Mouse (Mus musculus): ENCODE measurements around the gene Kalrn. TPM values are rescaled to one million over a fixed set of nuclear protein-coding genes. Genes with fewer than 3 reads are reported as not detected.

Kalrn gene
- polyA plus RNA-seq, 1 experiment from 2014 or later = 19.3 TPM

DNA sequence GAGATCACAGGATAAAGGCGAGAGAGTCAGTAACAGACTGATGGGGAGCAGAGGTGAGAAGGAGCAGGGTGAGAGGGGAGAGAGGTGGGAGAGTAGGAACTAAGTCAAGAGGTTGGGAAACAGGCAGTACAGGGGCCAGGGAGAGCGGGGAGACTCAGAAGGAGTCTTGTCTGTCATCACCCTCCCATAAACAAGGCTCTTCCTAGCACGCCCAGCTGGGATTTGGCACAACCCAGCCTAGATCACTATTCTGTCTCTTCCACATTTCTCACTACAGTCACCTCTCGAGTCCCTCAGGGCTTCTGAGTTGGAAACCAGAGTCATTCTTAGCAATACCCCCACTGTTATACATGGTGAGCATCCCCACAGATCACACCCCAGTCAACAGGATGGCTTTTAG lies 390.1 kb downstream of the Kalrn start:
- Histone ChIP-seq H3K4me2 (no peak overlapping the region), H3K27me3 (replicated peaks) (no peaks in the 10 kb centered on the region), H3K27ac (no peak overlapping the region), H3K36me3 (peaks cover 3% of the 10 kb centered on the region; the same call in 1 of the 2 replicates), H3K9me3 (no peaks in the 10 kb centered on the region), H3K4me1 (no peaks in the 10 kb centered on the region), H3K4me3 (replicated peaks) (no peak overlapping the region), H3K9ac (no peak overlapping the region)
- 74% methylated on average over 4 of the region's 4 CpGs for WGBS
- no peak for ATAC-seq (ENCODE audit: insufficient read depth, low FRiP score, low read depth)

DNA sequence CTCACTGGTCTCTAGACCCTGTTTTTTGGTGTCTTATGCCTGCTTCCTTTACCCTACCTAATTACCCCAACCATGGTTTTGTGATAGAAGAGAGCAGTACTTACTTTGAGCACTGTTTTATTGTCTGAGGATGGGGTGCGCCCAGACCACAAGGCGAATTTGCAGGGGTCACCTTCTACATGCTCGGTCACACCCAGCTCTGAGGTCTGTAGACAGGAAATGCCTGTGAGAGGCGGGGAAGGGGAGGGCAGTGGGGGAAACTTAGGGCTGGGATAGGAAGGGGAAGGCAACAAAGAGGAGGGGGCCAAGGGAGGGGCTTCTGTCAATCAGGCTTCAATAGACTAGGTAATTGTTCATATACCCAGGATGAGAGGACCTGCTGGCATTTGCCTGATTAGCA lies 397.7 kb downstream of the Kalrn start:
- H3K27ac ChIP-seq = no peak overlapping the region
- no peaks in the 10 kb centered on the region for H3K27me3 ChIP-seq (replicated peaks)
- H3K4me3 ChIP-seq (replicated peaks) = no peak overlapping the region
- no peaks in the 10 kb centered on the region for H3K4me1 ChIP-seq
- no peaks in the 10 kb centered on the region for H3K9me3 ChIP-seq
- no peak overlapping the region for H3K9ac ChIP-seq
- H3K36me3 ChIP-seq = peaks cover 3% of the 10 kb centered on the region; the same call in 1 of the 2 replicates
- no peak for ATAC-seq (ENCODE audit: insufficient read depth, low FRiP score, low read depth)
- H3K4me2 ChIP-seq = no peak overlapping the region
- 88% methylated on average over 4 of the region's 4 CpGs for WGBS

DNA sequence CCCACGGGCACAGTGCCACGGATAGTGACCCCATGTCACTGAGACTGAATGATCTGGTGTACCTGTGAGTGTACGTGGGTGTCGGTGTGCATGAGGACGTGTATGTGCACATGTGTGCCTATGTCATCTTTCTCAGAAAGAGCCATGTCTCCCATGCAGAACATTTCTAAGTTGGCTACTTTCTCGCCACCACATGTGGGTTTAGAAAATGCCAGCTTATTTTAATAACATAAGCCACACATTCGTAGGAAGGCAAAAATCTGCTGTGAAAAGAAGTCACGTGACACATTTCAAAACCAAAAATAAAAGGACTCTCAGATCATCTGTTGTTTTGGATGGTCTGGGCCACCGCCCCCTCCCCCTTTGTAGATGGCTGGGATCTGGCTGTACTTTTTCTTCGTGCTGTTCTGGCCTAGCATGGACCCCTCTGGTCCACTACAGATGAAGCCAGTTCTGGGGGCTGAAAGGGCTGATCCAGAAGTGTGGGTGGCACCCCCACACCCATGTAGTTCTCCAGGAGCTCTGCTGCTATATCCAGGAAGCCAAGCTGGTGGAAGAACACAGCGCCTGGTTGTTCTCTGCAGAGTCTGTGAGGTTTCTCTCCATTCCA lies 400.7 kb downstream of the Kalrn start:
- no peaks in the 10 kb centered on the region for H3K9me3 ChIP-seq
- H3K9ac ChIP-seq = no peak overlapping the region
- no peak overlapping the region for H3K4me2 ChIP-seq
- H3K4me1 ChIP-seq = no peaks in the 10 kb centered on the region
- no peak for ATAC-seq (ENCODE audit: insufficient read depth, low FRiP score, low read depth)
- WGBS = 88% methylated on average over 11 of the region's 11 CpGs
- H3K4me3 ChIP-seq (replicated peaks) = no peak overlapping the region
- H3K27ac ChIP-seq = no peak overlapping the region
- H3K27me3 ChIP-seq (replicated peaks) = no peaks in the 10 kb centered on the region
- H3K36me3 ChIP-seq = peaks cover 3% of the 10 kb centered on the region; the same call in 1 of the 2 replicates

DNA sequence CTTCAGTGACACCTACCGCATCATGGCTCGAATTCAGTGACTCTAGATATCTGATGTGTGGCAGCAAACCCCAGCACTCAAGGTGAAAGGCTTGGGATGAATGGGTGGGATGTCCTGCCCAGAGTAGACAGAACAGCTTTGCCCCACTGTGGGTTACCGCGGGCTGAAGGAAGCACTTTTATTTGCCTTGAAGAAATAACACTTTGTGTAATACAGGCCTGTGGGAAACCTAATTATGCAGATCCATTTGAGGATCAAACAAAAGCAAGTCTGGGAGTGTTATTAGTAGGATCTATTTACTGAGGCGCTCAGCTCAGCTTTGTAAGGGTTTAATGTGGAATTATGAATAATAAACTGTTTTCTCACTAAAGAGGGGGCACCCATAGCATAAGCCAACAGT lies 406.3 kb downstream of the Kalrn start:
- H3K9ac ChIP-seq = no peak overlapping the region
- H3K4me2 ChIP-seq = no peak overlapping the region
- no peaks in the 10 kb centered on the region for H3K9me3 ChIP-seq
- 79% methylated on average over 5 of the region's 5 CpGs for WGBS
- no peaks in the 10 kb centered on the region for H3K27me3 ChIP-seq (replicated peaks)
- H3K4me1 ChIP-seq = no peaks in the 10 kb centered on the region
- no peaks in the 10 kb centered on the region for H3K36me3 ChIP-seq
- no peak overlapping the region for H3K27ac ChIP-seq
- H3K4me3 ChIP-seq (replicated peaks) = no peak overlapping the region
- no peak for ATAC-seq (ENCODE audit: insufficient read depth, low FRiP score, low read depth)

DNA sequence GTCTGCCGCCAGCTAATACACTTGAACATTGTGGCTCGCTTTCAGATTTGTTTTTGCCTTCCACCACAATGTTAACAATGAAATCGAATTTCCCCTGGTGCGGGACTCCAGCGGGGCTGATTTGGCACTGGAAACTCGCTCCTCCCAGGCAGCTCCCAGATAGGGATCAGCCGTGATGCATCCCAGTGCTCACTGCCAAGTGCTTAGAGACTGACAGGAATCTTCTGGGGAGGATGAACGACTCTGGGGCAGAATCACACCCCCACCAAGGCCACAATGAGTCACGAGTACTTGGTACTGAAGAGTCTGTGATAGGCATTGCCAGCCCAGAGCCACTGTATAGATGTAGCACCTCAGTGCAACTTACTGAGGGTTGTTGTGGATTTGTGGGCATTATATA lies 410.2 kb downstream of the Kalrn start:
- no peaks in the 10 kb centered on the region for H3K27me3 ChIP-seq (replicated peaks)
- no peak overlapping the region for H3K4me2 ChIP-seq
- H3K9me3 ChIP-seq = no peaks in the 10 kb centered on the region
- WGBS = 62% methylated on average over 9 of the region's 9 CpGs
- H3K36me3 ChIP-seq = no peaks in the 10 kb centered on the region
- ATAC-seq (ENCODE audit: insufficient read depth, low FRiP score, low read depth) = no peak
- H3K9ac ChIP-seq = no peak overlapping the region
- no peaks in the 10 kb centered on the region for H3K4me1 ChIP-seq
- H3K4me3 ChIP-seq (replicated peaks) = no peak overlapping the region
- H3K27ac ChIP-seq = no peak overlapping the region

DNA sequence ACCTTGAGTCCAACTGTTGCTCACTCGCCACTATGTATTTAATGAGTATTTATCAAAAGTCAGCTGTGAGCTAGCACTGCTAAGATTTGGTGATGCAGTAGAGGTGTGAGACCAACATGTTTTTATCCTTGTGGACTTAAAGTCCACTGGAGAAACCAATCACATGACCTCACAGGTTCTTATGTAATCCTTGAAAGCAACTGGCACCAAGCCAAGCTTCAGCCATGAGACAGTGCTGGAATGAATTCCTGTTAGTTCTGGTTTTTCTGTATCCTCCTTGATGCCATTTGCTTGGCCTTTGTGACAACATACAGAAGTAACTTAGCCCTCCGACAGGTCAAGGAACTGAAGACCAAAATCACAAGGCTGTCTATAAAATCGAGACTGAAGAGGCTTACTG lies 413.8 kb downstream of the Kalrn start:
- H3K4me2 ChIP-seq = no peak overlapping the region
- H3K4me1 ChIP-seq = no peaks in the 10 kb centered on the region
- no peak overlapping the region for H3K4me3 ChIP-seq (replicated peaks)
- ATAC-seq (ENCODE audit: insufficient read depth, low FRiP score, low read depth) = no peak
- no peak overlapping the region for H3K27ac ChIP-seq
- no peak overlapping the region for H3K9ac ChIP-seq
- no peaks in the 10 kb centered on the region for H3K36me3 ChIP-seq
- 84% methylated on average over 3 of the region's 3 CpGs for WGBS
- H3K27me3 ChIP-seq (replicated peaks) = no peaks in the 10 kb centered on the region
- H3K9me3 ChIP-seq = no peaks in the 10 kb centered on the region

DNA sequence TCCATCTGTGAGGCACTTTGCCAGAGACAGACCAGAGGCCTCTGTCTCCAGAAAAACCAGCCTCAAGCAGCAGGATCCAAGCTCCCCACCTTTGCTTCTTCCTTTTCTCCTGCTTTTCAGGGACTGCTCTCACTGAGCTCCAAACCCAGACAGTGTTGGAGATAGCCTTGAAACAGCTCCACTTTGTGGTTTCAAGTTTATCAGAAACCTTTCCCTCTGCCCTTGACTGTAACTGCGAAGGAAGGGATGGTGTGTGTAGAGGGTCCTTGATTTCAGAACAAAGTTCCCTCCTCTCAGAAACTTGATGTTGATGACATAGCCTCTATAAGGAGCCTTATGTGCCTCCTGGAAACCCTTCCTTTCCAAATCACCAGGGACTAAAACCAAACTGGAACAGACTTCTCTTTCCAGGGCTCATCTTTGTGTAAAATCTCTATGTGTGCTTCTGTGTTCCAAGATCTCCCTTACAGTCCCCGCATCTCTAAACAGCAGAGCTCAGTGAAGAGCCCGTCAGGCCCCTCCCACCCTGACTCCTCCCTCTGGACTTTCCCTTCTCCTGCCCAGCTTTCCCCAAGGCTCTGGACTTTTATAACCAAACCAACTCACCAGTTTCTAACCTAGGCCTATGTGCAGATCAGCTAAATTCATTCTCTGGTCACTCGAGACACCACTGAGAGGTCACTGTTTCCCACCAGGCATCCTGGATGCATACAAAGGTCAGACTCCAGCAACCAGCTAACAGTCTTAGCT lies 415.8 kb downstream of the Kalrn start:
- no peak overlapping the region for H3K9ac ChIP-seq
- no peak overlapping the region for H3K27ac ChIP-seq
- H3K27me3 ChIP-seq (replicated peaks) = no peaks in the 10 kb centered on the region
- WGBS = 53% methylated on average over 4 of the region's 4 CpGs
- no peak overlapping the region for H3K4me2 ChIP-seq
- H3K9me3 ChIP-seq = no peaks in the 10 kb centered on the region
- no peaks in the 10 kb centered on the region for H3K36me3 ChIP-seq
- no peak for ATAC-seq (ENCODE audit: insufficient read depth, low FRiP score, low read depth)
- no peaks in the 10 kb centered on the region for H3K4me1 ChIP-seq
- H3K4me3 ChIP-seq (replicated peaks) = no peak overlapping the region

DNA sequence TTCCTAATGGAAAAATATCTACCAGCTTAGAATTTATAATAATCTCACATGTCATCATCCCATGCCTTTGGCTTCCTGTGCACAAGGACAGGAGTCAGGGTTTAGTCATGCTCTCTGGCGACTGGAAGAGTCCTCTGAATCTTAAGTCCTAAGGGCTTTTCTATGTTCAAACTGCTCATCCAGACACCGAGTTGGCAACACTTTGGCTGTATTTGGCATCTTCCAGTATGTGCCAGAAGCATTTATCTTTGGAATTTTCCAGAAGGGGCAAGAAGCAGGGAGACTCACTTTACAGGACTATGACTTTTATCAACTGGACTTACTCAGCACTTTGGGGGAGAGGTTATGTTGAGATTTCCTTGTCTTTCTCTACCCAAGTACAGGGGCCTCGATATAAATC lies 417.6 kb downstream of the Kalrn start:
- Histone ChIP-seq H3K27me3 (replicated peaks) (no peaks in the 10 kb centered on the region), H3K4me1 (no peaks in the 10 kb centered on the region), H3K27ac (no peak overlapping the region), H3K9me3 (no peaks in the 10 kb centered on the region), H3K4me3 (replicated peaks) (no peak overlapping the region), H3K36me3 (no peaks in the 10 kb centered on the region), H3K9ac (no peak overlapping the region), H3K4me2 (no peak overlapping the region)
- 84% methylated on average over 3 of the region's 3 CpGs for WGBS
- ATAC-seq (ENCODE audit: insufficient read depth, low FRiP score, low read depth) = no peak

DNA sequence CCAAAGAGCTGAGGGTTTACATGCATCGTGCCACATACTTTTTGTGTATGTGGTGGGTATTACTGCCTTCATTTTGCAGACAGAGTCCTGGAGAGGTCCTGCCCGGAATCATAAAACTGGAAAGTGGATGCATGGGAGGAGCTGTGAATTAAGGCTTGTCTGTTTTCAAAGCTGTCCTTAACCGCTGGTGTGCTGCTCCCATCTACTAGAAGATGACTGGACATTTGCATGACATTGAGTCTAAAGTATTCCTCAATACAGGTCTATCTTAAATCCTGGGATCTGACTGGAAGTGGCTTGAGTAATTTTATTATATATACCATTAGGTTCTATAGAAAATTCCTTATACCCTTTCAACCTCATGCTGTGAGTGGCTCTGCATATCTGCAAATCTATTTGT lies 418.4 kb downstream of the Kalrn start:
- H3K4me1 ChIP-seq = no peaks in the 10 kb centered on the region
- no peak for ATAC-seq (ENCODE audit: insufficient read depth, low FRiP score, low read depth)
- no peak overlapping the region for H3K4me2 ChIP-seq
- no peak overlapping the region for H3K9ac ChIP-seq
- no peak overlapping the region for H3K4me3 ChIP-seq (replicated peaks)
- no peaks in the 10 kb centered on the region for H3K9me3 ChIP-seq
- no peak overlapping the region for H3K27ac ChIP-seq
- no peaks in the 10 kb centered on the region for H3K27me3 ChIP-seq (replicated peaks)
- H3K36me3 ChIP-seq = no peaks in the 10 kb centered on the region
- 91% methylated on average over 3 of the region's 3 CpGs for WGBS

DNA sequence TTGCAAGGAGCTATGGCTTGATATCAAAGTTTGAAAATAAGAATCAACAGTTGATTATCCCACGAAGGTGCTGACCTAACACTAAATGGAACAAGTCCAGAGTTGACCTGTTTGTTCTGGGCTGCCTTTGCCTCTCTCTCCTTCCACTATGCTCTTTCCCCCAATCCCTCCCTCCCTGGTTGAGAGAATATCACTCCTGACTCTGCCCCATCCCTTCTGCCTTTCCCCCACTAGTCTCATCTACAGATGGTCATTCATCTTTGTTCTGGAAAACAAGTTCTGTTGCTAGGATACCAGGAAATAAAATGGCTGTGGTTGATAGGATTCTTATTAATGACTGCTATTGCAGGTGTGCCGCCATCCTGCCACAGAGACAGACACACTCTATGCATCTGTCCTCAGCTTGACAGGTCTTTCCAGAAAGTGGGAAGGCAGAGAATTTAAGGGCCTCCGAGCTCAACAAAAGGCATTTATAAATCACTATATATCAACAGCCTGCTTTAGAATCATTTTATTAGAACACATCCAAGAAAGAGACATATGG lies 421.7 kb downstream of the Kalrn start:
- H3K4me1 ChIP-seq = no peaks in the 10 kb centered on the region
- H3K36me3 ChIP-seq = no peaks in the 10 kb centered on the region
- no peaks in the 10 kb centered on the region for H3K9me3 ChIP-seq
- no peaks in the 10 kb centered on the region for H3K27me3 ChIP-seq (replicated peaks)
- H3K4me3 ChIP-seq (replicated peaks) = no peak overlapping the region
- no peak overlapping the region for H3K9ac ChIP-seq
- H3K27ac ChIP-seq = no peak overlapping the region
- H3K4me2 ChIP-seq = no peak overlapping the region
- ATAC-seq (ENCODE audit: insufficient read depth, low FRiP score, low read depth) = no peak
- 60% methylated on average over 3 of the region's 3 CpGs for WGBS

DNA sequence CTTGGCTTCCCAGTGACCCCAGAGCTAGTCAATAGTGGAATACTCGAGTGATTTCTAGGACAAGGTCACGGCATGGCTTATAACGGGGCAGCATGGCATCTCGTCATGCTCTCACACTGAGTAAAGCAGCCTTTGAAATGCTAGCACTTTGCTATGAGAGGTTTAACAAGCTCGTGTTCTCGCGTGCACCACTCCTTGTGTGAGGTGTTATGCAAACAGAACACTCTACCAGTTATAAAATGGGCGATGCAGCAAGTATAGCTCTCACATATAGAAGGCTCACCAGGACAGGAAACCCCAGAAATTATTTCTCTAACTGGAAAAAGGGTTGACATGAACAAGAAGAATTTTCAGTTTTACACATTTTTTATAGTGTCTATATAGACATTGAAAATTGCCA lies 431.7 kb downstream of the Kalrn start:
- Histone ChIP-seq H3K4me3 (replicated peaks) (no peak overlapping the region), H3K9ac (no peak overlapping the region), H3K4me1 (no peaks in the 10 kb centered on the region), H3K27ac (no peak overlapping the region), H3K36me3 (no peaks in the 10 kb centered on the region), H3K4me2 (no peak overlapping the region), H3K9me3 (no peaks in the 10 kb centered on the region), H3K27me3 (replicated peaks) (no peaks in the 10 kb centered on the region)
- 81% methylated on average over 8 of the region's 8 CpGs for WGBS
- ATAC-seq (ENCODE audit: insufficient read depth, low FRiP score, low read depth) = no peak

DNA sequence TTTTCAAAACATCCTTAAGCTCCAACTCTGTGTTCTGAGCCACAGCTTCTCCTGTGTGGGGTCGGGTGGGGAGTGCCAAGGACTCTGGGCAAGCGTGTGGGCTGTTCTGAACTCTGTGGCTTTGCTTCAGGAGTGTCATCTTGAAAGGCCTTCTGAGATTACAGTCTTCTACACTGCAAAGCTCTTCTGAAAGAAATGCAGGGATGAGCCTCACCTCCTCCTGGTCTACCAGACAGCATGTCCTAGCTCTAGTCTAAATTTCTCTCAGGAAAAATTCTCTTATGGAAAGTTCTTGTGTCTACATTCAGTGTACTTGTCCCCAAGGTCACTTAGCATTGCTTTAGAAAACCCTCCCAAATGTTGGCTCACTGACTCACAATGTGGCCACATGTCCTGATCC lies 438.3 kb downstream of the Kalrn start:
- ATAC-seq (ENCODE audit: insufficient read depth, low FRiP score, low read depth) = no peak
- no peak overlapping the region for H3K4me3 ChIP-seq (replicated peaks)
- H3K27me3 ChIP-seq (replicated peaks) = no peaks in the 10 kb centered on the region
- no peak overlapping the region for H3K27ac ChIP-seq
- no peaks in the 10 kb centered on the region for H3K4me1 ChIP-seq
- H3K9ac ChIP-seq = no peak overlapping the region
- 85% methylated on average over 2 of the region's 2 CpGs for WGBS
- H3K4me2 ChIP-seq = no peak overlapping the region
- no peaks in the 10 kb centered on the region for H3K36me3 ChIP-seq
- no peaks in the 10 kb centered on the region for H3K9me3 ChIP-seq

Data from stomach, embryonic 15.5 days (tissue).